Mouse (Mus musculus) hindbrain, embryonic 15.5 days (tissue): ENCODE results near the gene Tmem210. TPM values are rescaled to one million over a fixed set of nuclear protein-coding genes. Genes with fewer than 3 reads are reported as not detected.

ENCODE experiments used
- ATAC-seq: fragments of 200-750 bp; cut with Nextera tagmentation; 2 replicates; pipeline ENCODE4 v1.8.0; 2017; ENCODE audit warnings: low read depth, moderate number of reproducible peaks, moderate TSS enrichment; ENCODE audit not compliant: low FRiP score
- H3K27ac ChIP-seq: fragments of 300-500 bp; sonication (generic); replicated peaks from 2 replicates; pipeline ENCODE4 v1.5.1; 2015; ENCODE audit warnings: mild to moderate bottlenecking, inconsistent platforms
- H3K27me3 ChIP-seq: fragments of 300-500 bp; sonication (generic); 2 replicates; pipeline ENCODE4 v1.6.1; 2015; ENCODE audit warnings: control low read depth, inconsistent platforms
- H3K36me3 ChIP-seq: fragments of 300-500 bp; sonication (generic); 2 replicates; pipeline ENCODE4 v1.6.1; 2015; ENCODE audit warnings: control low read depth, inconsistent platforms
- H3K4me1 ChIP-seq: fragments of 300-500 bp; sonication (generic); replicated peaks from 2 replicates; pipeline ENCODE4 v1.6.1; 2015; ENCODE audit warnings: control low read depth, inconsistent platforms
- H3K4me2 ChIP-seq: fragments of 300-500 bp; sonication (generic); 2 replicates; pipeline ENCODE4 v1.6.1; 2015; ENCODE audit warnings: moderate library complexity, mild to moderate bottlenecking, inconsistent platforms
- H3K4me3 ChIP-seq: fragments of 300-500 bp; sonication (generic); 2 replicates; pipeline ENCODE4 v1.5.1; 2015; ENCODE audit warnings: mild to moderate bottlenecking, inconsistent platforms
- H3K9ac ChIP-seq: fragments of 300-500 bp; sonication (generic); 2 replicates; pipeline ENCODE4 v1.6.1; 2015; ENCODE audit warnings: inconsistent platforms
- H3K9me3 ChIP-seq: fragments of 300-500 bp; sonication (generic); 2 replicates; pipeline ENCODE4 v1.6.1; 2016; ENCODE audit warnings: control low read depth, inconsistent platforms
- WGBS: fragments of 180-500 bp; shearing (Covaris S2); methylation state at CpG from one replicate; pipeline ENCODE4 v1.1.7; 2015; 5-methylcytosine and 5-hydroxymethylcytosine counted together
- polyA plus RNA-seq: library from polyadenylated mRNA; unstranded; fragments of >200 nt; fragmentation: Nextera tagmentation; extraction: Ambion mirVana; gene quantifications from 2 replicates; pipeline ENCODE4 v1.2.1, GENCODE M21; 2015

Tmem210 gene
- polyA plus RNA-seq, 1 experiment from 2014 or later = not detected

- Histone ChIP-seq H3K27ac (peak overlapping the region; percentile 53), H3K36me3 (peaks cover 11% of the 10 kb centered on the region; the same call in 1 of the 2 replicates), H3K4me3 (peak overlapping the region; percentile 29), H3K4me2 (peak overlapping the region; percentile 62), H3K9ac (peak overlapping the region; percentile 25), H3K9me3 (no peaks in the 10 kb centered on the region), H3K4me1 (peaks cover 45% of the 10 kb centered on the region), H3K27me3 (peaks cover 67% of the 10 kb centered on the region)
- ATAC-seq = peak; percentile 17
- WGBS = 2% methylated on average over 54 of the region's 54 CpGs
Observed at GRCm38 (mm10) chr2:25290101-25290815, 2.3 kb downstream of the Tmem210 start.

DNA sequence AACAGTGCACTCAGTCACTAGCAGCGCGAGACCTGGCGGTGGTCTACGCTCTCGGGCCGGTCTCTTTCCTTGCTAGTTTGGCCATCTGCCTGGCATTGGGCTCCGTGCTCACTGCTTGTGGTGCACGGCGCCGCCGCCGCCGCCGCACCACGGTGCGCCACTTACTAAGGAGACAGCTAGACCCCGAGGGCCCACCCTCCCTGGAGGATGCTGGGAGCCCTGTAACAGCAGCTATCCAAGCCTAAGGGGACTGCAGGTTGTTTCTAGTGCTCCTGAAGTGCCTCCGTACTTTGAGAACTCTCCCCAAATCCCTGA is 2.8 kb downstream of the Tmem210 start:
- Histone ChIP-seq H3K9me3 (no peaks in the 10 kb centered on the region), H3K27me3 (peaks cover 67% of the 10 kb centered on the region), H3K4me1 (peaks cover 45% of the 10 kb centered on the region), H3K27ac (peak overlapping the region; percentile 53; the same call in 1 of the 2 replicates), H3K9ac (no peak overlapping the region), H3K36me3 (peaks cover 7% of the 10 kb centered on the region; the same call in 1 of the 2 replicates), H3K4me3 (peak overlapping the region; percentile 29), H3K4me2 (peak overlapping the region; percentile 62)
- under 1% methylated on average over 18 of the region's 18 CpGs for WGBS
- peak; percentile 10; the same call in 1 of the 2 replicates for ATAC-seq

GRCm38 (mm10) chr2:25291184-25292053 is 3.5 kb downstream of the Tmem210 start:
- H3K9ac ChIP-seq = 0 out of 2 replicates have a peak overlapping the region, but pooled peaks have one; percentile 6
- H3K4me3 ChIP-seq = 0 out of 2 replicates have a peak overlapping the region, but pooled peaks have one; percentile 16
- 8% methylated on average over 32 of the region's 32 CpGs for WGBS
- H3K4me2 ChIP-seq = peak overlapping the region; percentile 62
- ATAC-seq = no peak
- H3K27ac ChIP-seq = no peak overlapping the region
- H3K36me3 ChIP-seq = peaks cover 10% of the 10 kb centered on the region; the same call in 1 of the 2 replicates
- H3K27me3 ChIP-seq = peaks cover 71% of the 10 kb centered on the region
- H3K9me3 ChIP-seq = no peaks in the 10 kb centered on the region
- peaks cover 45% of the 10 kb centered on the region for H3K4me1 ChIP-seq

GRCm38 (mm10) chr2:25292054-25292544 is 4.2 kb downstream of the Tmem210 start:
- 7% methylated on average over 37 of the region's 43 CpGs for WGBS
- Histone ChIP-seq H3K36me3 (peaks cover 17% of the 10 kb centered on the region; the same call in 1 of the 2 replicates), H3K4me2 (peak overlapping the region; percentile 43), H3K4me3 (peak overlapping the region; percentile 16), H3K9me3 (no peaks in the 10 kb centered on the region), H3K9ac (peak overlapping the region; percentile 8; the same call in 1 of the 2 replicates), H3K27ac (no peak overlapping the region), H3K4me1 (peaks cover 42% of the 10 kb centered on the region), H3K27me3 (peaks cover 77% of the 10 kb centered on the region)
- no peak for ATAC-seq

DNA sequence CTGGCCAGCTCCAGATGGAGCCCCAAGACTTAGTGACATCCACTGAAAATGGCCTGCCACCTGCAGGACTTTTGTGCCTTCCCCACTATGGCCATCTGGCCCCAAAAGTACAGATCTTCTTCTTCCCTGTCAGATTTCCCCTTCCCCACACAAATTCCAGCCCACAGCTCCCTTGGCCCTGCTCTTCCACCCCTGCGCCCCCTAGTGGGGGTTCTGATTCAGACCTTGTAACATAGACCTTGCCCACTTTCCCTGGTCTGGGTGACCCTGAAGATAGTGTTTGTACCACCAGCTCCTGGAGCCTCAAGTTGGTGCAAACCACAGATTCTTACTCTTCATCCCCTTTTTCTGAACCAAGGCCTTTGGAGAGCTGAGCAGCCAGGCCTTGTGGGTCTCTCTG is 4.9 kb downstream of the Tmem210 start:
- Histone ChIP-seq H3K27me3 (peaks cover 83% of the 10 kb centered on the region), H3K27ac (no peak overlapping the region), H3K9ac (no peak overlapping the region), H3K4me2 (no peak overlapping the region), H3K4me3 (0 out of 2 replicates have a peak overlapping the region, but pooled peaks have one; percentile 16), H3K36me3 (peaks cover 22% of the 10 kb centered on the region; the same call in 1 of the 2 replicates), H3K4me1 (peaks cover 39% of the 10 kb centered on the region), H3K9me3 (no peaks in the 10 kb centered on the region)
- ATAC-seq = no peak
- 0% methylated on average over 1 of the region's 1 CpGs for WGBS

DNA sequence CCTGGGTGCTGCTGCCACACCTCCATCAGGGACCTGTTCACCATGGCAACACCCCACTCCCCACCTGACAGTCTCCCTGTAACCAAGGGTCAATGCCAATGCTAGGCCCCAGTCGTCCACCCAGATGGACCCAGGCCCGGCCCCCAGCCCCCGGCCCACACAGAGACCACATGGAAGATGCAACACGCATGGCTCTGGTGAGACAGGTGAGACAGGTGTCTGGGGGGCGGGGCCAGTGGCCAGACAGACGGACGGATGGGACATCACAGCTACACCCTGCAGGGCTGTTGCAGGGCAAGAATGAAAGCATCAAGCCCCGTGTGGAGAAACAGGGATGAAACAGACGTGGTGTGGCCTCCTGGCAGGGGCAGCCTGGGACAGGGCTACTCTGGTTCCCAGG is 5.8 kb downstream of the Tmem210 start:
- H3K4me1 ChIP-seq = peaks cover 39% of the 10 kb centered on the region
- no peak overlapping the region for H3K4me3 ChIP-seq
- peaks cover 22% of the 10 kb centered on the region; the same call in 1 of the 2 replicates for H3K36me3 ChIP-seq
- ATAC-seq = no peak
- H3K4me2 ChIP-seq = no peak overlapping the region
- H3K27ac ChIP-seq = no peak overlapping the region
- H3K9me3 ChIP-seq = no peaks in the 10 kb centered on the region
- peaks cover 83% of the 10 kb centered on the region for H3K27me3 ChIP-seq
- no peak overlapping the region for H3K9ac ChIP-seq
- WGBS = 78% methylated on average over 9 of the region's 9 CpGs

DNA sequence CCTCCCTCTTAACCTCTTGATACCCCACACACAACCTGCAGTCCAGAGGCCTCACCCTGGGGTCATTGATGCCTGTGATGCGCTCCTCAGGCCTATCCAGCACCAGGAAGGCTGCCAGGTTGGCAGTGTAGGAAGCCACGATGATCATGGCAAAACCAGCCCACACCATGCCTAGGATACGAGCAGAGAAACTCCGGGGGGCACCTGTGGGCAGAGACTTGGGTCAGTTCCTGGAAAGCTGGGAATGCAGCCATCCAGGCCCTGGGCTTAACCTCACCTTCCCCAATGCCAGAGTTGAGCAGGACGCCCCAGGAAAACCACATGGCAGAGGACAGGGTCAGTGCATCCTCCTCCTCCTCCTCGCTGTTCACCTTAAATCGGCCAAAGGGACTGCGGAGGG is 9.1 kb downstream of the Tmem210 start:
- no peak for ATAC-seq
- Histone ChIP-seq H3K4me1 (peaks cover 7% of the 10 kb centered on the region), H3K27me3 (peaks cover 51% of the 10 kb centered on the region), H3K36me3 (peaks cover 29% of the 10 kb centered on the region), H3K9me3 (no peaks in the 10 kb centered on the region), H3K4me3 (no peak overlapping the region), H3K9ac (no peak overlapping the region), H3K27ac (no peak overlapping the region), H3K4me2 (no peak overlapping the region)
- WGBS = 88% methylated on average over 8 of the region's 8 CpGs

DNA sequence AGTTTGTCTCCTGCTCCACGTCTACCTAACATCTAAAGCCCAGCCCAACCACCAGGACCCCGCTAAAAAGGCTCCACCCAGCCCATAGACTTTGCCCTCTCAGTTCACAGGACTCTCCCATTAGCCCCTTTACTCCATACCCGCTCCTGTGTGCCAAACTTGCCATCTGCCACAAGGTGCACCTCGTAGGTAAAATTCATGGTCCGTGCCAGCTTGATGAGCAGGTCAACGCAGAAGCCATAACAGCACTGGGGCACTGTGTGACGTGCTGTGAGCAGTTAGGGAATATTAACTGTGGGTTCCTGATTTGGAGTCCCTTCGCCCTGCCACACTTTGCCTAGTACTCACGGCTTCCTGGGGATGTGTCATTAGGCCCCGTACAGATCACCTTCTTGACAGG is 10.1 kb downstream of the Tmem210 start:
- Histone ChIP-seq H3K27me3 (peaks cover 44% of the 10 kb centered on the region), H3K27ac (no peak overlapping the region)

DNA sequence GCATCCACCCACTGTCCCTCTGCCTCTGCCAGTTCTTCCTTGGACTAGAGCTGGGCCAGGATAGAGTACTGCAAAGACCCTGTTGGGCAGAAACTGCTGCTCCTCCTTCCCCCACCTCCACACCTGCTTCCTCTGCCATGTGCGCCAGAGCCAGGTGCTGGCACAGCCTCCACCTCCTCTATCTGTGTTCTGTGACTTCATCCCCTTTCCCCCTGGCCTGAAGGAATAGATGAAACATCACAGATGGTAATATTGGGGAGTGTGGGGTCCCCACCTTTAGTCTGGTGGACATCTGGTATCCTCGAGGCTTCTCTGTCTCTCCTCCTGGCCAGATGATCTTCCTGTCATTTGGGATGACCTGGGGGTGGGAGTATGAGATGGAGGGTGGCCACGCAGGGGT is 15.5 kb downstream of the Tmem210 start:
- no peak overlapping the region for H3K27ac ChIP-seq
- 57% methylated on average over 3 of the region's 3 CpGs for WGBS
- H3K27me3 ChIP-seq = peaks cover 30% of the 10 kb centered on the region
- no peak overlapping the region for H3K4me3 ChIP-seq
- no peak overlapping the region for H3K4me2 ChIP-seq
- peaks cover 12% of the 10 kb centered on the region for H3K4me1 ChIP-seq
- H3K9ac ChIP-seq = no peak overlapping the region
- peaks cover 16% of the 10 kb centered on the region for H3K36me3 ChIP-seq
- H3K9me3 ChIP-seq = no peaks in the 10 kb centered on the region
- no peak for ATAC-seq

More for the DNA sequence above, 10.1 kb downstream of the Tmem210 start:
- Histone ChIP-seq H3K36me3 (peaks cover 32% of the 10 kb centered on the region), H3K9me3 (no peaks in the 10 kb centered on the region), H3K4me1 (no peaks in the 10 kb centered on the region), H3K4me2 (no peak overlapping the region), H3K4me3 (no peak overlapping the region), H3K9ac (no peak overlapping the region)
- ATAC-seq = no peak
- 85% methylated on average over 10 of the region's 10 CpGs for WGBS

DNA sequence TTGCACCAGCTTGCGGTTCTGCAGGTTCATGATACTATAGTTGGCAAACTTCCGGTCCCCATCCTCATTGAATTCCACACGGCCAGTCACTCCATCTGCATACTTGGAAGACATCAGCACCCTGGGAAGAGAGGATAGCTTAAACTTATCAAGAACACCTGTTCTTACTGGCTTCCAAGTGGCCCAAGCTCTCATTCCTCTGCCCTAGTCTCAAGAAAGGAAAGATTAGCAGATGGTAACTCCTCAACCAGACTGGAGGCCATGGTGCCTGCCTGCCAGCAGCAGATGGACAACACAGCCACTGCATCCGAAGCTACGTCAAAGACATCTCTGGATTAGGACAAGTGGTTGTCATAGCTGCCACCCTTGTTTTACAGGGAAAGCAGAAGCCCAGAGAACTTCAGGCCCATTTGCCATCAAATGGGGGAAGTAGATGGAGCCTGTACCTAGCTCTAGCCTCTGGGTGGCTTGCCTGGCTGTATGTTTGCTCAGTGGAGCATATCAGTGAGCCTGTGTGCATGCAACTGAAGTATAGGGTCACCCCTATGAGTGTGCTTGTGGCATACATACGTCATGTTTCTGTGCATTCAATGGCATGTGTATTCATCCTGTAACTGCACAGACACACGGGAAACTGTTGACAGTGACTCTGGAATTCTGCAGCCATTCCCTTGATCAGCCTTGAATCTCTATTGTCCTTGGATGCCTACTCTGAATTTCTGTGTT is 16.1 kb downstream of the Tmem210 start:
- H3K4me2 ChIP-seq = peak overlapping the region; percentile 69
- peaks cover 12% of the 10 kb centered on the region for H3K4me1 ChIP-seq
- 64% methylated on average over 7 of the region's 7 CpGs for WGBS
- H3K27me3 ChIP-seq = peaks cover 34% of the 10 kb centered on the region
- peaks cover 23% of the 10 kb centered on the region for H3K36me3 ChIP-seq
- ATAC-seq = no peak
- H3K9me3 ChIP-seq = no peaks in the 10 kb centered on the region
- H3K9ac ChIP-seq = no peak overlapping the region
- peak overlapping the region; percentile 42; the same call in 1 of the 2 replicates for H3K4me3 ChIP-seq
- H3K27ac ChIP-seq = 0 out of 2 replicates have a peak overlapping the region, but pooled peaks have one; percentile 35
